ENCODE assay signal across 35 mouse cellular contexts in the genomic region with DNA sequence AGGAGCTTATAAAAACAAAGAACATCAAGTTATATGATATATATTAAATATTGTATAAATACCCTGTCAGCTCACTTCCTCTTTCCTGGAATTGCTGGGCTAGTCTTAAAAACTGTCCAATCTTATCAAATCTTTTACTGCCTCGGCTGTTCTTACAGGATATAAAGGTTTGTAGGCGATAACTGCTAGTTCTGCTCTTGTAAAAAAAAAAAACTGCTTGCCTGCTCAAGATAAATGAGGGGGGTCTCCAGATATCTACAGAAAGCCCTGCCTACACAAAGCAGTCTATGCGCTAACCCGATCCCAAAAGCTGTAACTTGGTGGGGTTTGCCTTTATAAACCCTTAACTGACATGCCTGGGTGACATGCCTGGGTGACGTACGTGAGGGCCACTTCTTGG. TPM values are rescaled to one million over a fixed set of nuclear protein-coding genes. Genes with fewer than 3 reads are reported as not detected.
"Had no signal": no experiment of that assay in that cellular context is flagged by ENCODE, and none has a peak within 500 bp of the region (broad histone marks: within the 10 kb centered on the region; RNA-seq: fewer than 3 reads in every experiment).

No protein-coding gene starts in this region.

- ATAC-seq: forebrain, embryonic 13.5 days; forebrain, embryonic 14.5 days; forebrain, embryonic 15.5 days; forebrain, embryonic 16.5 days; forebrain, postnatal 0 days had no signal

- H3K9me3 ChIP-seq: embryonic facial prominence, embryonic 15.5 days; forebrain, embryonic 15.5 days had no signal

- H3K36me3 ChIP-seq: embryonic facial prominence, embryonic 10.5 days; embryonic facial prominence, embryonic 12.5 days; embryonic facial prominence, embryonic 13.5 days; embryonic facial prominence, embryonic 15.5 days; forebrain, embryonic 10.5 days; forebrain, embryonic 12.5 days; forebrain, embryonic 15.5 days; heart, embryonic 12.5 days; heart, embryonic 13.5 days had no signal

- H3K9ac ChIP-seq: embryonic facial prominence, embryonic 12.5 days; embryonic facial prominence, embryonic 13.5 days; embryonic facial prominence, embryonic 15.5 days; forebrain, embryonic 12.5 days; forebrain, embryonic 13.5 days; forebrain, embryonic 15.5 days; forebrain, postnatal 0 days; heart, embryonic 12.5 days; heart, embryonic 13.5 days had no signal

- DNase-seq: cerebellum, adult 9-10 months; cerebellum, adult 9-11 months; cerebellum, postnatal 10 days; cerebellum, postnatal 14 days; cerebellum, postnatal 25 days; cerebellum, postnatal 36 days; embryo, embryonic 11 days; forebrain, postnatal 0 days; gastrocnemius, adult 2 months; gastrocnemius, postnatal 10 days; gastrocnemius, postnatal 14 days; gastrocnemius, postnatal 25 days; heart, adult 2 months had no signal

- H3K27me3 ChIP-seq: embryonic facial prominence, embryonic 12.5 days; embryonic facial prominence, embryonic 13.5 days; embryonic facial prominence, embryonic 15.5 days; forebrain, embryonic 12.5 days; forebrain, embryonic 13.5 days; forebrain, embryonic 15.5 days; heart, embryonic 12.5 days; heart, embryonic 13.5 days had no signal

- H3K4me3 ChIP-seq: embryonic facial prominence, embryonic 10.5 days; embryonic facial prominence, embryonic 12.5 days; embryonic facial prominence, embryonic 13.5 days; embryonic facial prominence, embryonic 15.5 days; erythroblast, embryonic 14.5 days; forebrain, embryonic 10.5 days; forebrain, embryonic 12.5 days; forebrain, embryonic 13.5 days; forebrain, embryonic 15.5 days; gastrocnemius, adult 2 months; heart, adult 2 months; heart, embryonic 12.5 days; heart, embryonic 13.5 days had no signal

- H3K27ac ChIP-seq: embryonic facial prominence, embryonic 10.5 days; embryonic facial prominence, embryonic 12.5 days; embryonic facial prominence, embryonic 13.5 days; embryonic facial prominence, embryonic 15.5 days; forebrain, embryonic 10.5 days; forebrain, embryonic 12.5 days; forebrain, embryonic 13.5 days; forebrain, embryonic 15.5 days; gastrocnemius, adult 2 months; heart, adult 2 months; heart, embryonic 13.5 days had no signal

- H3K4me1 ChIP-seq: embryonic facial prominence, embryonic 10.5 days; embryonic facial prominence, embryonic 12.5 days; embryonic facial prominence, embryonic 13.5 days; embryonic facial prominence, embryonic 15.5 days; forebrain, embryonic 10.5 days; forebrain, embryonic 12.5 days; forebrain, embryonic 13.5 days; forebrain, embryonic 15.5 days; heart, embryonic 12.5 days; heart, embryonic 13.5 days had no signal

RNA-seq across cellular contexts. Expression of a gene that starts 36.4 kb away (rescaled TPM):
- total RNA-seq: common myeloid progenitor, adult 5-6 weeks; gastrocnemius, adult 18-20 months; gastrocnemius, adult 2 months; gastrocnemius, adult 8-10 months; gastrocnemius, postnatal 10 days; gastrocnemius, postnatal 14 days; gastrocnemius, postnatal 25 days; gastrocnemius, postnatal 4 days; granulocyte monocyte progenitor cell, adult 5-6 weeks; heart, adult 2 months; heart, adult 8-10 months had no signal
- polyA plus RNA-seq: embryonic facial prominence, embryonic 11.5 days; embryonic facial prominence, embryonic 12.5 days; embryonic facial prominence, embryonic 14.5 days; erythroblast, embryonic 14.5 days; heart, embryonic 11.5 days; heart, embryonic 12.5 days; heart, embryonic 13.5 days had no signal

RNA-seq across cellular contexts. Expression of a gene that starts 47.4 kb away (rescaled TPM):
- total RNA-seq: common myeloid progenitor, adult 5-6 weeks; gastrocnemius, adult 18-20 months; gastrocnemius, adult 2 months; gastrocnemius, adult 8-10 months; gastrocnemius, postnatal 10 days; gastrocnemius, postnatal 14 days; gastrocnemius, postnatal 25 days; gastrocnemius, postnatal 4 days; heart, adult 2 months; heart, adult 8-10 months had no signal
- polyA plus RNA-seq: erythroblast, embryonic 14.5 days; heart, adult 2 months had no signal
